Mouse (Mus musculus): ENCODE results near the gene Pianp. TPM values are rescaled to one million over a fixed set of nuclear protein-coding genes. Genes with fewer than 3 reads are reported as not detected.

Gene Pianp
- total and polyA plus RNA-seq, 3 experiments = 0.43 to 2.0 (median 0.50) TPM

DNA sequence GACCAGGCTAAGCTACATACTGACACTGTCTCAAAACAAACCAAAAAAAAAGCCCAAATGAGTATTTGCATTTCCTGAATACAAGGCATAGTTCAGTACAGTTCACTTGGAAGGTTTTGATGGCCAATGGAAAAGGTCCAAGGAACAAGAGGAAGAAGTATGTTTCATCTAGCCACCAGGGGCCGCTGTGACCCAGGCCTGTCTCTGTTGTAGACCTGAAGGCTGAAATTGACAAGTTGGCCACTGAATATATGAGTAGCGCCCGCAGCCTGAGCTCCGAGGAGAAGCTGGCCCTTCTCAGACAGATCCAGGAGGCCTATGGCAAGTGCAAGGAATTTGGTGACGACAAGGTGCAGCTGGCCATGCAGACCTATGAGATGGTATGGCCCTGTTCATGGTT, 50.2 kb downstream of the Pianp start:
- intact Hi-C loops (cut with DNase I) = loop anchor here (1.0 to 5.0 kb wide), 3 partner anchors 38 to 226 kb away; no protein-coding TSS in a partner anchor
- TF ChIP-seq EP300 (IDR thresholded peaks at IDR 0.05; ENCODE audit: insufficient read depth, low read depth, low read length) (peak; percentile 80; the same call in 1 of the 2 replicates), CTCF (IDR thresholded peaks at IDR 0.05) (peak; percentile 97), POLR2A (IDR thresholded peaks at IDR 0.05; ENCODE audit: insufficient read depth, low read depth, low read length) (no peak)
- no peak overlapping the region for H3K9ac ChIP-seq (ENCODE audit: low read depth, low read length)
- H3K4me3 ChIP-seq = no peak overlapping the region
- no peaks in the 10 kb centered on the region for H3K79me2 ChIP-seq (replicated peaks; ENCODE audit: control insufficient read depth, insufficient read depth, low read length)
- H3K27ac ChIP-seq = no peak overlapping the region
- no peaks in the 10 kb centered on the region for H3K27me3 ChIP-seq (ENCODE audit: control insufficient read depth, insufficient read depth, low read length)
- DNase-seq = peak; percentile 77 to 83
- no peaks in the 10 kb centered on the region for H3K36me3 ChIP-seq (ENCODE audit: control insufficient read depth, insufficient read depth, low read length)
- H3K4me1 ChIP-seq (ENCODE audit: control insufficient read depth, insufficient read depth, low read length) = 0 out of 2 replicates have a peak, but pooled peaks cover 1% of the 10 kb centered on the region
- WGBS = 20% methylated on average over 5 of the region's 5 CpGs

DNA sequence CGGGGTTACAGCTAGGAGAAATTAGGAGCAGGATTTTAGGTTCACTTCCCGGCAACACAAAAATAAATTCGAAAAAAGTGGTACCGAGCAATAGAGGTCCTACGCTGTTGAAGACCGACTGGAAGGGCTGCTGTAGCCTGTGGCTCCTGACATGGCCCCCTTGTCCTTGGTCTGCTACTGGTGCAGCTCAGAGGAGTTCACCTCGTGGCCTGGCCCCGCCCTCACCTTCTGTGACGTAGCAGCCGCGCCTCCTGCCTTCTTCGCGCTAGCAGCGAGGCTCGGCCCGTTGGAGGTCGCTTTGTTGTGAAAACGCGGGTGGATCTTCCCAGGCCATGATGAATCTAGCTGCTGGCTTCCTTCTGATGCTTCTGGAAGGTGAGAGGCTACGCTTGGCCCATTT, 53.2 kb downstream of the Pianp start, which contains the start of gene Acrbp:
Gene Acrbp (plus strand): TSS at position 12 of the 400 bp plus-strand sequence.
- intact Hi-C loops (cut with DNase I) = loop anchor here (5.0 kb wide), 2 partner anchors 123 to 223 kb away; no protein-coding TSS in a partner anchor
- DNase-seq = no peak
- Histone ChIP-seq H3K4me3 (no peak within 1 kb of the TSS), H3K79me2 (replicated peaks; ENCODE audit: control insufficient read depth, insufficient read depth, low read length) (no peaks in the 10 kb centered on the region), H3K9ac (ENCODE audit: low read depth, low read length) (no peak within 1 kb of the TSS), H3K27ac (no peak within 1 kb of the TSS), H3K36me3 (ENCODE audit: control insufficient read depth, insufficient read depth, low read length) (no peaks in the 10 kb centered on the region), H3K27me3 (ENCODE audit: control insufficient read depth, insufficient read depth, low read length) (no peaks in the 10 kb centered on the region), H3K4me1 (ENCODE audit: control insufficient read depth, insufficient read depth, low read length) (0 out of 2 replicates have a peak, but pooled peaks cover 1% of the 10 kb centered on the region)
- 63% methylated on average over 20 of the region's 20 CpGs for WGBS
- TF ChIP-seq POLR2A (IDR thresholded peaks at IDR 0.05; ENCODE audit: insufficient read depth, low read depth, low read length) (no peak), EP300 (IDR thresholded peaks at IDR 0.05; ENCODE audit: insufficient read depth, low read depth, low read length) (no peak), CTCF (IDR thresholded peaks at IDR 0.05) (no peak)

DNA sequence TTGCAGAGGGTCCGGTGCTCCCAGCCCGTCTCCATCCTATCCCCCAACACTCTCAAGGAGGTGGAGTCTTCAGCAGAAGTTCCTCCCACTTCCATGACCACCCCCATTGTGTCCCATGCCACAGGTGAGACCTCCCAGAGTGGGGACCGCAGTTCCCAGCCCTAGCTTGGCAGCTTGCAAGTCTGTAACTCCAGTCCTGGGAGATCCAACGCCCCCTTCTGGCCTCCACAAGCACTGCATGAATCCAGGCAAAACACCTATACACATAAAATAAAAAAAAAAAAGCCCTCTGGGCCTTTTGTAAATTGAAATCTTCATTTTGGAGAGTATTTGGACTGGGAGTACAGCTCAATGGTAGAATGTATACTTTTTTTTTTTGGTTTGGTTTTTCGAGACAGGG, 54.7 kb downstream of the Pianp start:
- Histone ChIP-seq H3K4me1 (ENCODE audit: control insufficient read depth, insufficient read depth, low read length) (0 out of 2 replicates have a peak, but pooled peaks cover 1% of the 10 kb centered on the region), H3K27me3 (ENCODE audit: control insufficient read depth, insufficient read depth, low read length) (no peaks in the 10 kb centered on the region), H3K36me3 (ENCODE audit: control insufficient read depth, insufficient read depth, low read length) (no peaks in the 10 kb centered on the region), H3K27ac (no peak overlapping the region), H3K9ac (ENCODE audit: low read depth, low read length) (no peak overlapping the region), H3K4me3 (no peak overlapping the region), H3K79me2 (replicated peaks; ENCODE audit: control insufficient read depth, insufficient read depth, low read length) (no peaks in the 10 kb centered on the region)
- DNase-seq = no peak
- intact Hi-C loops (cut with DNase I) = no loop called here
- TF ChIP-seq EP300 (IDR thresholded peaks at IDR 0.05; ENCODE audit: insufficient read depth, low read depth, low read length) (no peak), CTCF (IDR thresholded peaks at IDR 0.05) (peak; percentile 57)
- 63% methylated on average over 5 of the region's 5 CpGs for WGBS

Other genes with a start within 250 kb of the Pianp start
- 1 to 10 TPM in 1 of 2 experiments, not detected in 1; 1.9 TPM for gene Gm45234, start 240.7 kb upstream of the Pianp start, total RNA-seq (2021)
- not detected in 2 replicates for gene Gm45234, start 240.7 kb upstream of the Pianp start, polyA plus RNA-seq (2012; rRNA removed)
- 10 to 100 TPM; 44.3 to 47.8 TPM for gene Atn1, start 240.2 kb upstream of the Pianp start, total RNA-seq (2021)
- 24.5 and 32.8 TPM in 2 replicates for gene Atn1, start 240.2 kb upstream of the Pianp start, polyA plus RNA-seq (2012; rRNA removed)
- gene Eno2, start 227.0 kb upstream of the Pianp start, total RNA-seq (2021) = 1 to 10 TPM; 2.4 to 2.7 TPM
- gene Eno2, start 227.0 kb upstream of the Pianp start, polyA plus RNA-seq (2012; rRNA removed) = 2.4 and 2.7 TPM in 2 replicates
- gene Lrrc23, start 217.0 kb upstream of the Pianp start, total RNA-seq (2021) = not detected
- 0.53 and 3.2 TPM in 2 replicates for gene Lrrc23, start 217.0 kb upstream of the Pianp start, polyA plus RNA-seq (2012; rRNA removed)
- 1 to 10 TPM; 3.2 TPM for gene Spsb2, start 188.0 kb upstream of the Pianp start, total RNA-seq (2021)
- 2.8 and 4.4 TPM in 2 replicates for gene Spsb2, start 188.0 kb upstream of the Pianp start, polyA plus RNA-seq (2012; rRNA removed)
- gene Tpi1, start 182.4 kb upstream of the Pianp start, total RNA-seq (2021) = 100 to 1,000 TPM; 788 to 884 TPM
- 870 and 1,222 TPM in 2 replicates for gene Tpi1, start 182.4 kb upstream of the Pianp start, polyA plus RNA-seq (2012; rRNA removed)
- 10 to 100 TPM; 68.4 to 72.3 TPM for gene Usp5, start 167.2 kb upstream of the Pianp start, total RNA-seq (2021)
- gene Usp5, start 167.2 kb upstream of the Pianp start, polyA plus RNA-seq (2012; rRNA removed) = 51.0 and 74.9 TPM in 2 replicates
- under 1 TPM; 0.32 to 0.70 TPM for gene Cdca3, start 167.1 kb upstream of the Pianp start, total RNA-seq (2021)
- gene Cdca3, start 167.1 kb upstream of the Pianp start, polyA plus RNA-seq (2012; rRNA removed) = 0.72 and 1.9 TPM in 2 replicates
- 10 to 100 TPM in 1 of 2 experiments, 1 to 10 TPM in 1; 6.1 to 10.9 TPM for gene Gnb3, start 156.4 kb upstream of the Pianp start, total RNA-seq (2021)
- 6.9 and 14.0 TPM in 2 replicates for gene Gnb3, start 156.4 kb upstream of the Pianp start, polyA plus RNA-seq (2012; rRNA removed)
- 10 to 100 TPM in 1 of 2 experiments, 1 to 10 TPM in 1; 6.9 to 10.6 TPM for gene P3h3, start 138.9 kb upstream of the Pianp start, total RNA-seq (2021)
- 15.5 and 16.2 TPM in 2 replicates for gene P3h3, start 138.9 kb upstream of the Pianp start, polyA plus RNA-seq (2012; rRNA removed)
- gene Gpr162, start 132.7 kb upstream of the Pianp start, total RNA-seq (2021) = under 1 TPM; 0.41 to 0.44 TPM
- 1.0 and 1.4 TPM in 2 replicates for gene Gpr162, start 132.7 kb upstream of the Pianp start, polyA plus RNA-seq (2012; rRNA removed)
- under 1 TPM; 0.34 to 0.57 TPM for gene Cd4, start 108.5 kb upstream of the Pianp start, total RNA-seq (2021)
- gene Cd4, start 108.5 kb upstream of the Pianp start, polyA plus RNA-seq (2012; rRNA removed) = 0.53 and 0.66 TPM in 2 replicates
- gene Lag3, start 85.0 kb upstream of the Pianp start, total RNA-seq (2021) = under 1 TPM; 0.32 to 0.34 TPM
- 0.29 and 0.47 TPM in 2 replicates for gene Lag3, start 85.0 kb upstream of the Pianp start, polyA plus RNA-seq (2012; rRNA removed)
- gene Ptms, start 76.6 kb upstream of the Pianp start, total RNA-seq (2021) = 100 to 1,000 TPM; 154 to 163 TPM
- 547 and 614 TPM in 2 replicates for gene Ptms, start 76.6 kb upstream of the Pianp start, polyA plus RNA-seq (2012; rRNA removed)
- 100 to 1,000 TPM; 179 to 194 TPM for gene Mlf2, start 65.3 kb upstream of the Pianp start, total RNA-seq (2021)
- gene Mlf2, start 65.3 kb upstream of the Pianp start, polyA plus RNA-seq (2012; rRNA removed) = 259 and 275 TPM in 2 replicates
- gene Cops7a, start 31.2 kb upstream of the Pianp start, total RNA-seq (2021) = 10 to 100 TPM; 83.2 to 99.8 TPM
- 208 and 238 TPM in 2 replicates for gene Cops7a, start 31.2 kb upstream of the Pianp start, polyA plus RNA-seq (2012; rRNA removed)
- 10 to 100 TPM; 22.4 to 22.8 TPM for gene Zfp384, start 12.5 kb downstream of the Pianp start, total RNA-seq (2021)
- 28.2 and 33.5 TPM in 2 replicates for gene Zfp384, start 12.5 kb downstream of the Pianp start, polyA plus RNA-seq (2012; rRNA removed)
- gene Ing4, start 43.1 kb downstream of the Pianp start, total RNA-seq (2021) = 10 to 100 TPM; 26.1 to 27.1 TPM
- 26.3 and 36.2 TPM in 2 replicates for gene Ing4, start 43.1 kb downstream of the Pianp start, polyA plus RNA-seq (2012; rRNA removed)
- 1 to 10 TPM; 1.9 to 2.3 TPM for gene Acrbp, start 53.0 kb downstream of the Pianp start, total RNA-seq (2021)
- 13.6 and 16.3 TPM in 2 replicates for gene Acrbp, start 53.0 kb downstream of the Pianp start, polyA plus RNA-seq (2012; rRNA removed)
- under 1 TPM in 1 of 2 experiments, not detected in 1; 0.20 TPM for gene Lpar5, start 71.2 kb downstream of the Pianp start, total RNA-seq (2021)
- gene Lpar5, start 71.2 kb downstream of the Pianp start, polyA plus RNA-seq (2012; rRNA removed) = 1.2 and 2.3 TPM in 2 replicates
- gene Chd4, start 99.3 kb downstream of the Pianp start, total RNA-seq (2021) = 100 to 1,000 TPM in 1 of 2 experiments, 10 to 100 TPM in 1; 97.1 to 113 TPM
- 28.3 and 31.6 TPM in 2 replicates for gene Chd4, start 99.3 kb downstream of the Pianp start, polyA plus RNA-seq (2012; rRNA removed)
- gene Nop2, start 135.2 kb downstream of the Pianp start, total RNA-seq (2021) = 10 to 100 TPM; 18.9 to 20.3 TPM
- gene Nop2, start 135.2 kb downstream of the Pianp start, polyA plus RNA-seq (2012; rRNA removed) = 8.3 and 13.6 TPM in 2 replicates
- 1 to 10 TPM; 5.7 to 7.0 TPM for gene Iffo1, start 148.5 kb downstream of the Pianp start, total RNA-seq (2021)
- 19.7 and 21.8 TPM in 2 replicates for gene Iffo1, start 148.5 kb downstream of the Pianp start, polyA plus RNA-seq (2012; rRNA removed)
- 1,000 to 10,000 TPM; 4,018 to 4,312 TPM for gene Gapdh, start 169.8 kb downstream of the Pianp start, total RNA-seq (2021)
- gene Gapdh, start 169.8 kb downstream of the Pianp start, polyA plus RNA-seq (2012; rRNA removed) = 7,726 and 8,318 TPM in 2 replicates
- gene Ncapd2, start 195.0 kb downstream of the Pianp start, total RNA-seq (2021) = 10 to 100 TPM; 17.6 TPM
- gene Ncapd2, start 195.0 kb downstream of the Pianp start, polyA plus RNA-seq (2012; rRNA removed) = 34.0 and 40.2 TPM in 2 replicates
- 100 to 1,000 TPM; 303 to 343 TPM for gene Mrpl51, start 195.1 kb downstream of the Pianp start, total RNA-seq (2021)
- 166 and 170 TPM in 2 replicates for gene Mrpl51, start 195.1 kb downstream of the Pianp start, polyA plus RNA-seq (2012; rRNA removed)
- 1 to 10 TPM; 4.9 to 5.3 TPM for gene Vamp1, start 218.9 kb downstream of the Pianp start, total RNA-seq (2021)
- gene Vamp1, start 218.9 kb downstream of the Pianp start, polyA plus RNA-seq (2012; rRNA removed) = 14.1 and 20.4 TPM in 2 replicates
- 1 to 10 TPM; 4.1 to 6.6 TPM for gene Tapbpl, start 235.2 kb downstream of the Pianp start, total RNA-seq (2021)
- 7.4 and 7.6 TPM in 2 replicates for gene Tapbpl, start 235.2 kb downstream of the Pianp start, polyA plus RNA-seq (2012; rRNA removed)
- gene Cd27, start 240.3 kb downstream of the Pianp start, total RNA-seq (2021) = under 1 TPM; 0.41 to 0.42 TPM
- 0.67 and 2.2 TPM in 2 replicates for gene Cd27, start 240.3 kb downstream of the Pianp start, polyA plus RNA-seq (2012; rRNA removed)

Data from heart, adult 2 months (tissue).